Mouse (Mus musculus) neural tube, embryonic 15.5 days (tissue): ENCODE results near the gene Cdan1. TPM values are rescaled to one million over a fixed set of nuclear protein-coding genes. Genes with fewer than 3 reads are reported as not detected.

Source experiments
- ATAC-seq: fragments of 200-750 bp; cut with Nextera tagmentation; 2 replicates; pipeline ENCODE4 v1.8.0; 2017; ENCODE audit warnings: mild to moderate bottlenecking, moderate TSS enrichment, moderate library complexity; ENCODE audit not compliant: low FRiP score
- H3K27ac ChIP-seq: fragments of 300-500 bp; sonication (generic); replicated peaks from 2 replicates; pipeline ENCODE4 v1.5.1; 2015; ENCODE audit warnings: mild to moderate bottlenecking, inconsistent platforms
- H3K27me3 ChIP-seq: fragments of 300-500 bp; sonication (generic); replicated peaks from 2 replicates; pipeline ENCODE4 v1.6.1; 2015; ENCODE audit warnings: inconsistent platforms
- H3K36me3 ChIP-seq: fragments of 300-500 bp; sonication (generic); 2 replicates; pipeline ENCODE4 v1.6.1; 2015; ENCODE audit warnings: inconsistent platforms
- H3K4me1 ChIP-seq: fragments of 300-500 bp; sonication (generic); 2 replicates; pipeline ENCODE4 v1.6.1; 2015; ENCODE audit warnings: inconsistent platforms
- H3K4me2 ChIP-seq: fragments of 300-500 bp; sonication (generic); 2 replicates; pipeline ENCODE4 v1.6.1; 2015; ENCODE audit warnings: inconsistent platforms, mild to moderate bottlenecking, moderate library complexity
- H3K4me3 ChIP-seq: fragments of 300-500 bp; sonication (generic); replicated peaks from 2 replicates; pipeline ENCODE4 v1.5.1; 2015; ENCODE audit warnings: mild to moderate bottlenecking, inconsistent platforms
- H3K9ac ChIP-seq: fragments of 300-500 bp; sonication (generic); replicated peaks from 2 replicates; pipeline ENCODE4 v1.6.1; 2015; ENCODE audit warnings: mild to moderate bottlenecking, inconsistent platforms
- H3K9me3 ChIP-seq: fragments of 300-500 bp; sonication (generic); replicated peaks from 2 replicates; pipeline ENCODE4 v1.6.1; 2016; ENCODE audit warnings: inconsistent platforms
- WGBS: fragments of 180-500 bp; shearing (Covaris S2); methylation state at CpG from one replicate; pipeline ENCODE4 v1.1.7; 2015; ENCODE audit warnings: mixed read lengths; 5-methylcytosine and 5-hydroxymethylcytosine counted together
- polyA plus RNA-seq: library from polyadenylated mRNA; unstranded; fragments of >200 nt; fragmentation: Nextera tagmentation; extraction: Ambion mirVana; gene quantifications from 2 replicates; pipeline ENCODE4 v1.2.1, GENCODE M21; 2015

Cdan1 gene
- polyA plus RNA-seq = 5.7 and 6.3 TPM in 2 replicates

DNA sequence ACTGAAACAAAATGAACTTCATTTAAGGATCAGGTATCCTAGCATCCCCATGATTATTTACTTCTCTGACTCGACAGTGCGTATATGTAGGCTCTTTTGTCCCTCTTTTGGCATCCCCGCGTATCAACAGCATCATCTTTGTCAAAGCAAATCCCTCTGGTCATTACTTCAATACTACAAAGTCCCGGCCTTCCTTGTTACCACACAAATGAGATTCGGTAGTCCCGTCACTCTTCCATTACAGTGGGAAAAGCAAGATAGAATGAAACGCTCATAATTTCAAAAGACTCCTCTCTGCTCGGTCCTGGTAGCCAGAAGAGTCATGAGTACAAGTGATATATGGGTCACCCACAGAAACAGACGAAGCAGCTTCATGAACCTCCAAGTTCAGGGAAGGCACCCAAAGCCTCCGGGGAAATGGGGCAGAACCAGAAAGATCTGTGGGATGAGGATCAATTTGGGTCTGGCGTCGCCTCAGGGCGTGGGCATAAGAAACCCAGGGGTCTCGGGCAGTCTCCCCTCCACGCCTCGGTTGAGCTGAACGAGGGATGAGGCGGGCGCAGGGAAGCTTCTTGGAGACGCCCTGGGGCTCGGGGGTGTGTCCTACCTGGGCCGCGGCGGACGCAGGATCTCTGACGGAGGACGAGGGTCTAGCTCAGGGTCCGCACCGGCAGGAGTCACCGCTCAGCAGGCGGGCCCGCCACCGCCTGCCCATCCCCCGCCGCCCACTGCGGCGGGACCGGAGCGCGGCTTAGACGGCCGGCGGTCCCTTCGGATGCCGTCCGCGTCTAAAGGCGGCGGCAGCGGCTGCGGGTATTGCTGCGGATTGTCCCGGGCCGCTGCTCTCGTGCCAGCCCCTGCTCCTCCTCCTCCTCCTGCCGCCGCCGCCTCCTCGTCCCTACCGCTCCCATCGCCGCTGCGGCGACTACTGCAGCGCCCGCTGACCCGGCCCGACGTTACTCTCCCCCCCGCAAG, at the start of gene Cdan1:
Gene Cdan1, minus strand, starts transcription at position 680 of the 975 bp plus-strand sequence.
- Histone ChIP-seq H3K9me3 (no peaks in the 10 kb centered on the region), H3K36me3 (no peaks in the 10 kb centered on the region), H3K27me3 (no peaks in the 10 kb centered on the region), H3K9ac (peak within 1 kb of the TSS; percentile 89), H3K27ac (peak within 1 kb of the TSS; percentile 94), H3K4me1 (peaks cover 22% of the 10 kb centered on the region), H3K4me2 (peak within 1 kb of the TSS; percentile 68), H3K4me3 (peak within 1 kb of the TSS; percentile 97)
- under 1% methylated on average over 58 of the region's 71 CpGs for WGBS
- ATAC-seq = peak; percentile 78

DNA sequence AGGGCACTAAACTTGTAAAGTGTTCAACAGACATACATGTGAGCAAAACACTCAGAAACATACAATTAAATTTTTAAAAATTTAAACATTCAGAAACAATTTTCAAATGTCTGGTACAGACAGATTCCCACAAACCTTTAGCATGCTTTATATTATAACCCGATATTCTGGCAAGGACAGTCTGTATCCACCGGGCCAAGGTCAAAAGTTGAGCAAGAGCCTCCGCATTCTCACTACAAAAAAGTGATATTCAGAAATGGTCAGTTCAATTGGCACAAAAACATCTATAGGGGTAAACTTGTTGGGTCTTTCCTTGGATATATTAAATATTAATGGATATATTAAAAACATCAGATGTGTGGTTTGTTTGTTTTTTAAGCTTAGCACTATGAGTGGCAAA, 46.4 kb upstream of the Cdan1 start:
- no peak for ATAC-seq
- H3K27ac ChIP-seq = no peak overlapping the region
- no peaks in the 10 kb centered on the region for H3K27me3 ChIP-seq
- peaks cover 75% of the 10 kb centered on the region for H3K36me3 ChIP-seq
- no peak overlapping the region for H3K4me2 ChIP-seq
- no peaks in the 10 kb centered on the region for H3K9me3 ChIP-seq
- no peak overlapping the region for H3K9ac ChIP-seq
- WGBS = 97% methylated on average over 3 of the region's 3 CpGs
- no peaks in the 10 kb centered on the region for H3K4me1 ChIP-seq
- H3K4me3 ChIP-seq = no peak overlapping the region

DNA sequence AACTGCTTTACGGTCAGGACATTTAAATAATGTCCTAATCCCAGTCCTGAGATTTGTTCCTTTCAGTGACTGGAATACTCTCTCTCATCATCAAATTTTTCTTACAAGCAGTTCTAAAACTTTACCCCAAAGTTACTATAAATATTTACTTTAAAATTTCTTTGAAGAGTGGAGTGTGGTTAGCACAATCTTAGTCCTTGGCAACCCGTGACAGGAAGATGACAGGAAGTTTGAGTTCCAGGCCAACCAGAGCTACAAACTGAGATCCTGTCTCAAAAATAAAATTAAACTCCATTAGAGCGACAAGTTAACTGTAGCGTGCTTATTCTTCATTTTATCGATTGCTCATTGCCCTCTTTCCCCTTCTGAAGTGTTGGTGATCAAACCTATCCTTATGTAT, 37.7 kb upstream of the Cdan1 start:
- no peak overlapping the region for H3K4me2 ChIP-seq
- 94% methylated on average over 5 of the region's 5 CpGs for WGBS
- peaks cover 64% of the 10 kb centered on the region for H3K36me3 ChIP-seq

DNA sequence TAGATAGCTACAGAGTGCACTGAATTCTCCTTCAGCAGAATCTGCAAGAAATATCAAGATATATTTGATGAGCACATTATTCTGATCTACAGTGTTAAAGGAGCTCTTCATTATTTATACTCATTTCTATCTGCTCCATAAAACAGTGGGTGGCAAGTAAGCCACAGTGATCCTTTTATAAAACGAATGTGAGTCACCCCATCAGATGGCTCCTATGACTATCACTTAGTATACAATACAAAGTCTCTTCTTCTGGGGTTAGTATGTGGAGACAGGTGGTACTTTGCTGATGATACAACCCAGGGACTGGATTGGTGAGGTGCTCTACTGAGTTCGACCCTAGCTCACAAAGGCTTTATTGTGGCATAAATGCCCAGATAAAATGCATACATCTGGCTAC, 23.3 kb upstream of the Cdan1 start:
- no peaks in the 10 kb centered on the region for H3K9me3 ChIP-seq
- H3K4me2 ChIP-seq = no peak overlapping the region
- no peak overlapping the region for H3K9ac ChIP-seq
- no peak for ATAC-seq
- peaks cover 65% of the 10 kb centered on the region for H3K36me3 ChIP-seq
- H3K27ac ChIP-seq = no peak overlapping the region
- H3K4me1 ChIP-seq = no peaks in the 10 kb centered on the region
- no peaks in the 10 kb centered on the region for H3K27me3 ChIP-seq
- 86% methylated on average over 2 of the region's 2 CpGs for WGBS
- H3K4me3 ChIP-seq = no peak overlapping the region

More for the DNA sequence above, 37.7 kb upstream of the Cdan1 start:
- Histone ChIP-seq H3K9ac (no peak overlapping the region), H3K27ac (no peak overlapping the region), H3K4me1 (no peaks in the 10 kb centered on the region), H3K4me3 (no peak overlapping the region), H3K27me3 (no peaks in the 10 kb centered on the region), H3K9me3 (no peaks in the 10 kb centered on the region)
- no peak for ATAC-seq

DNA sequence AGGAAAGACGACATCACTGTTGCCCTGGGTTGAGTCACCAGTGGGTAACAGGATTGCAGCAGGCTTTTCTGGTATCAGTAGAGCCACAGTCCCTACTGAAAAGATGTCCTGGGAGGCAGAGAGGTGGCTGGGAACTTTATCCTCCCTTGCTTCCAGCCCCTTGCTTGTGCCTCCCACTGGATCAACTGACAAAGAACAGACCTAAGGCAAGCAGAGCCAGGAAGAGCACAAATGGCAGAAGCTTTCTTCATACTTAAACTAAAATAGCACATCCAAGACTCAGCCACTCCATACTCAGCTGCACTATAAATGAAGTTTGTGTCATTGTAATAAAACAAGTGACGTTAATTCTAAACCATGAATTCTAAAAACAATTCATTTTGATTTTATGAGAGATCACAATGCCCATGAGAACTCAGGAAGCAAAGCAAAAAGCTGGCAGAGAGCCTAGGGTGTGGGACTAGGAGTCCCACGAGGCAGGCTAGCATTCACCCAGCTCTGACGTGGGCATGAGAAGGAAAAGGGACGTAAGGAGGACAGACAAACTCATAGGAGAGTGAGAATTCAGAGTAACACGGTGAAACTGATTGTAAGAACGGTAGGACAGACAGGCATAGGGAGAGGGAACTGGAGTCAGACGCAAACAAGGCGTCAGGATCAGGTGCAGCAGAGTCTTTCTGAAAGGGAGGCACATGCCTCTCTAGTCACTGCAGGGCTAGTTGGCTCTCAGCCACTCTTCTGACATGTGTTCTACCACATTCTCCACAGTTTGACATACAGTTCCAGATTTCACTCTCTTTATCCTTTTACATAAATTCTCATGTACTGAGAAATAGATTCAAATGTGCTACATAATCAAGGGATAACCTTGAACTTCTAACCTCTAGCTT, 21.8 kb upstream of the Cdan1 start:
- no peak overlapping the region for H3K4me2 ChIP-seq
- no peaks in the 10 kb centered on the region for H3K9me3 ChIP-seq
- no peaks in the 10 kb centered on the region for H3K27me3 ChIP-seq
- 63% methylated on average over 9 of the region's 9 CpGs for WGBS
- no peak overlapping the region for H3K27ac ChIP-seq
- H3K36me3 ChIP-seq = peaks cover 64% of the 10 kb centered on the region
- H3K9ac ChIP-seq = no peak overlapping the region
- no peak overlapping the region for H3K4me3 ChIP-seq
- no peaks in the 10 kb centered on the region for H3K4me1 ChIP-seq
- ATAC-seq = no peak

DNA sequence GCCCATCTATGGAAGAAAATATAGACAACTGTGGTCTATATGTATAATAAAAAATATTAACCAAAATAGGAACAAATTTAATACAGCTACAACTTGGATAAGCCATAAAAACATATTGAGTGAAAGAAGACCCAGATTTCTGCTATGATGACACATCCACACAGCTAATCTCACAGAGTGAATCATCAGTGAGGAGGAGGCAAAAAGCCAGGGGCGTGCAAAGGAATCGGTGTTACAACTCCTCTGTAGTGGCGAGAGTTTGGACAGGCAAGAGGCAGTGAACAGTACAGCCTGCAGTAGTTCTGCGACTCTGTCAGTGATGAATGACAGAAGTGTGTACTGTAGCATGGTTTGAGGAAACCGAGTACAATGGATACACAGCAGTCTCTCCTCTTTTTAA, 17.4 kb upstream of the Cdan1 start:
- WGBS = 96% methylated on average over 5 of the region's 5 CpGs
- Histone ChIP-seq H3K27me3 (no peaks in the 10 kb centered on the region), H3K4me3 (no peak overlapping the region), H3K9me3 (no peaks in the 10 kb centered on the region), H3K4me2 (no peak overlapping the region), H3K27ac (no peak overlapping the region), H3K36me3 (peaks cover 64% of the 10 kb centered on the region), H3K4me1 (no peaks in the 10 kb centered on the region), H3K9ac (no peak overlapping the region)
- no peak for ATAC-seq

DNA sequence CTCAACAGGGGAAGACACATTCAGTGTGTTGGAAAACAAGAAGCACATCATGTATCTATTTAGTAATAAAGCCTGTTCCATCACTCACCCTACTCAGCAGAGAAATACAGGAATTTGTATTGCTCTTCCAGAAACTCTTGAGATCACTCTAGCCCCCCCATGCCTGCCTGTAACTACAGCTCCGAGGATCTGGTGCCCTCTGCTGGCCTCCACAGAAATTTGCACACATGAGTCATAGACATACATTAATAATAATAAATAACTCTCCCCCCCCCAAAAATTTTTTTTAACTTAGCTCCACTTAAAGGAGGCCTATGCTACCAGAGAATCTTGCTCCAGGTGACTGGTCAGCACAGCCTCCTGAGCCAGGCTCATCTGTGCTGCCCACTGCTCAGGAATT, 16.6 kb upstream of the Cdan1 start:
- Histone ChIP-seq H3K4me2 (no peak overlapping the region), H3K9ac (no peak overlapping the region), H3K36me3 (peaks cover 63% of the 10 kb centered on the region), H3K4me1 (no peaks in the 10 kb centered on the region), H3K27ac (no peak overlapping the region), H3K9me3 (no peaks in the 10 kb centered on the region), H3K27me3 (no peaks in the 10 kb centered on the region), H3K4me3 (no peak overlapping the region)
- ATAC-seq = no peak
- WGBS = 39% methylated on average over 1 of the region's 1 CpGs

DNA sequence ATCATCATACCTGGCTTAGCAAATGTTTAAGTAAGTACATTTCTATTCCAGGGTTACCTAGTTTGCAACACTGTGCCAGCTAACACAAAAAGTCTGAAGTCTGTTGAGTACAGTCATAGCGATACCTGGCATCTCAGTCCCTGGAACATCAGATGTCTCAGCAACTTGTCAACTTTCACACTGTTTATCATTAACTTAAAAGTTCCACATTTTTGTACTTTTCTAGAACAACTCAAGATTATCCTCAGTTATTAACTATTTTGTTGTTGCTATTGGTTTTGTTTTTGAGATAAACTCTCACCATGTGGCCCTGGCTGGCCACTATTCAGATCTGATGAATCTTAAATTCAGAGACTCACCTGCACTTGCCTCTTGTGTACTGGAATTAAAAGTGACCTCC, 13.5 kb upstream of the Cdan1 start:
- no peaks in the 10 kb centered on the region for H3K9me3 ChIP-seq
- WGBS = 100% methylated on average over 1 of the region's 1 CpGs
- peaks cover 60% of the 10 kb centered on the region for H3K36me3 ChIP-seq
- no peaks in the 10 kb centered on the region for H3K27me3 ChIP-seq
- H3K4me3 ChIP-seq = no peak overlapping the region
- H3K4me1 ChIP-seq = no peaks in the 10 kb centered on the region
- no peak overlapping the region for H3K9ac ChIP-seq
- no peak for ATAC-seq
- no peak overlapping the region for H3K4me2 ChIP-seq
- H3K27ac ChIP-seq = no peak overlapping the region

DNA sequence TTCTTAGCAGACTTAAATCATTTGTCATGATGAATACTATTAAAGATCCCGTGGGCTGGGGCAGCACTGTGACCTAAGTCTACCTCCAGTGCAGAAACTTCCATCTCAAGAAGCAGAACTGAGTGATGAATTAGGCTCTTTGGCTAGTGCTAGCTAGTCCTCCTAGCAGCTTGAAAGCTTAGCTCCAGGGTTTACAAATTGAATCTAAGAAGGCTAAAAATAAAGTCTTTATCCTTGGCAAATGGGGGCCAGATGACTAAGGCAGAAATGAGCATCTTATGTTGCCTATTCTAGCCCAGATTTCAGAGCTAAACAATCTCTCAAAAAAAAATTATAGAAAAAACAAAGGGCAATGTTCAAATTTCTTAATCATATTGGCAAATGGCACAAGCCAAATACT, 10.8 kb upstream of the Cdan1 start:
- Histone ChIP-seq H3K9me3 (no peaks in the 10 kb centered on the region), H3K4me3 (no peak overlapping the region), H3K4me1 (no peaks in the 10 kb centered on the region), H3K4me2 (no peak overlapping the region), H3K27me3 (no peaks in the 10 kb centered on the region), H3K36me3 (peaks cover 44% of the 10 kb centered on the region), H3K27ac (no peak overlapping the region), H3K9ac (no peak overlapping the region)
- WGBS = 83% methylated on average over 1 of the region's 1 CpGs
- ATAC-seq = no peak

DNA sequence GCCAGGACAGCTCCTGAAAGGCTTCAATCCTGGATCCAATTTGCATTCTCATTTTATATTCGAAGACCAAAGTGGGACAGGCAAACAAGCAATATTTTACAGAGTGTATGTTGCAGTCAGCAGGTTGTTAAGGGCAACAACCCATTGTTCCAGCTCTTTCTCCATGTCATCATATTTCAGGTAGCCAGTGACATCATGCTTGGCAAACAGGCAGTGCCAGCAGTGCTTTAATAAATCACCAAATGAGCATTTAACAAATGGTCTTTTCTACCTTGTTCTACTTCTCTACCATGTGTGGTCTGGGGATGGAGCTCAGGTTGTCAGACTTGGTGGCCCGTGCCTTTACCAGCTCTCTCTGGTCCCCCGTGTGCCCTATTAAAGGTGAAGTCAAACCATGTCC, 8.2 kb upstream of the Cdan1 start:
- Histone ChIP-seq H3K9me3 (no peaks in the 10 kb centered on the region), H3K4me3 (no peak overlapping the region), H3K9ac (no peak overlapping the region), H3K27ac (no peak overlapping the region), H3K27me3 (no peaks in the 10 kb centered on the region), H3K36me3 (peaks cover 24% of the 10 kb centered on the region), H3K4me1 (no peaks in the 10 kb centered on the region), H3K4me2 (no peak overlapping the region)
- ATAC-seq = no peak
- 78% methylated on average over 3 of the region's 3 CpGs for WGBS

DNA sequence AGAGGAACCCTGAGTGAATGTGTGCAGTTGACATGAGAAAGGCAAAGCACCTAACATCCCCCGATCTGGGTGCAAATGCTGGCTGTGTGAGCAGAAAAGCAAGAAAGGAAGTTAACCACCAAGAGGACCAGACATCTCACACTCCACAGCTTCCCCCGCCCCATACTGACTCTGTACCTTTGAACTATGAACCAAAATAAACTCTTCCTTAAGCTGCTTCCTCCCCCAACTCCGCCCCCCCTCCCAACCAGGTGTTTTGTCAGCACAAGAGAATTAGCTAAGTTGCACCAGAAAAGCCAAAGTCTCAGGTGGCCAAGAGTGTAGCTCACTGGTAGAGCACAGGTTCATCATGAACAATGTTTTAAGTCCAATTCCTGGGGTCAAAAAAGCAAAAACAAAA, 3.2 kb upstream of the Cdan1 start:
- 77% methylated on average over 3 of the region's 3 CpGs for WGBS

More for the DNA sequence above, 3.2 kb upstream of the Cdan1 start:
- Histone ChIP-seq H3K36me3 (no peaks in the 10 kb centered on the region), H3K9ac (no peak overlapping the region), H3K4me2 (no peak overlapping the region), H3K9me3 (no peaks in the 10 kb centered on the region), H3K4me1 (peaks cover 15% of the 10 kb centered on the region), H3K27ac (no peak overlapping the region), H3K27me3 (no peaks in the 10 kb centered on the region), H3K4me3 (no peak overlapping the region)
- ATAC-seq = no peak
